Mouse (Mus musculus): Measurements from ENCODE around the gene Dcxr.

GRCm38 (mm10) chr11:120719242-120719641, 7.8 kb downstream of the Dcxr start:
- TF ChIP-seq GATA1 (IDR thresholded peaks at IDR 0.05; ENCODE audit: low read depth, low read length) (no peak), CTCF (IDR thresholded peaks at IDR 0.05 in 2 of 3, conservative IDR thresholded peaks at IDR 0.05 in 1 of 3; ENCODE audit: control insufficient read depth in 1 of 3, insufficient read depth in 1 of 3, low read depth in 2 of 3, low read length in 3 of 3, poor library complexity in 1 of 3, severe bottlenecking in 1 of 3) (no peak), MAFK (IDR thresholded peaks at IDR 0.05; ENCODE audit: borderline replicate concordance, low read depth, low read length) (no peak), NRF1 (IDR thresholded peaks at IDR 0.05; ENCODE audit: insufficient read depth, low read depth, low read length, poor library complexity, severe bottlenecking) (no peak), HCFC1 (IDR thresholded peaks at IDR 0.05; ENCODE audit: low read depth, low read length) (no peak), USF2 (IDR thresholded peaks at IDR 0.05; ENCODE audit: borderline replicate concordance in 1 of 2, insufficient read depth in 1 of 2, low read depth in 1 of 2, low read length in 2 of 2) (no peak), TAL1 (IDR thresholded peaks at IDR 0.05; ENCODE audit: low read length) (no peak), ZC3H11A (IDR thresholded peaks at IDR 0.05; ENCODE audit: low read depth, low read length) (no peak), POLR2A (IDR thresholded peaks at IDR 0.05; ENCODE audit: control insufficient read depth in 1 of 2, insufficient read depth in 1 of 2, low read depth in 1 of 2, low read length in 2 of 2, poor library complexity in 1 of 2) (no peak), CHD2 (IDR thresholded peaks at IDR 0.05; ENCODE audit: low read length) (no peak), MEF2A (IDR thresholded peaks at IDR 0.05; ENCODE audit: extremely low read depth, insufficient replicate concordance, low read depth, low read length, poor library complexity, severe bottlenecking) (no peak), ZNF384 (IDR thresholded peaks at IDR 0.05; ENCODE audit: low read depth, low read length) (no peak), UBTF (IDR thresholded peaks at IDR 0.05; ENCODE audit: borderline replicate concordance, insufficient read depth, low read depth, low read length) (no peak)

Measured in MEL (cell line).